Mouse (Mus musculus) frontal cortex, adult 2 months (tissue): ENCODE results near the gene Defb23. TPM values are rescaled to one million over a fixed set of nuclear protein-coding genes. Genes with fewer than 3 reads are reported as not detected.

Experiments used
- DNase-seq, 2 experiments: peaks; one replicate each; pipeline ENCODE4 v3.0.0; 2022; ENCODE audit warnings: low spot score in 1 of 2; ENCODE audit errors: extremely low spot score in 1 of 2
- polyA plus RNA-seq: library from polyadenylated mRNA; depleted of rRNA; stranded (reverse); fragments of >200 nt; gene quantifications from 2 replicates; pipeline ENCODE4 v1.2.3, GENCODE M21; 2012; rRNA removed

Defb23 gene
- not detected in 2 replicates for polyA plus RNA-seq

- DNase-seq = no peak
These were observed at the start of gene Defb23 for GRCm38 (mm10) chr2:152464570-152465150. TSS of gene Defb23 (minus strand) at chr2:152464620.

GRCm38 (mm10) chr2:152511592-152511991 is 47.2 kb upstream of the Defb23 start, which contains the start of gene Defb26:
TSS of gene Defb26 (minus strand) at chr2:152511692.
- no peak for DNase-seq

GRCm38 (mm10) chr2:152503950-152504349 is 39.5 kb upstream of the Defb23 start:
- no peak for DNase-seq

GRCm38 (mm10) chr2:152500863-152501229 is 36.4 kb upstream of the Defb23 start:
- no peak for DNase-seq

GRCm38 (mm10) chr2:152500204-152500862 is 35.9 kb upstream of the Defb23 start:
- peak in 1 of 2 experiments; percentile 8 for DNase-seq

- DNase-seq = no peak
These were observed 33.6 kb upstream of the Defb23 start for GRCm38 (mm10) chr2:152498020-152498419.

- DNase-seq = no peak
These were observed 28.7 kb upstream of the Defb23 start for GRCm38 (mm10) chr2:152493151-152493550.

GRCm38 (mm10) chr2:152490038-152490437 is 25.6 kb upstream of the Defb23 start, which contains the start of gene Defb22:
TSS of gene Defb22 (minus strand) at chr2:152490138.
- no peak for DNase-seq

GRCm38 (mm10) chr2:152487024-152487423 is 22.6 kb upstream of the Defb23 start:
- no peak for DNase-seq

- DNase-seq = no peak
These were observed 17.3 kb upstream of the Defb23 start for GRCm38 (mm10) chr2:152481726-152482125.

- DNase-seq = no peak
These were observed 16.5 kb upstream of the Defb23 start for GRCm38 (mm10) chr2:152480881-152481280.

- no peak for DNase-seq
These were observed 12.3 kb upstream of the Defb23 start, which contains the start of gene Defb20 for GRCm38 (mm10) chr2:152476763-152477162. TSS of gene Defb20 (plus strand) at chr2:152477063.

- DNase-seq = no peak
These were observed 8.0 kb upstream of the Defb23 start for GRCm38 (mm10) chr2:152472434-152472833.

- peak in 1 of 2 experiments; percentile 84 for DNase-seq
These were observed 6.6 kb upstream of the Defb23 start for GRCm38 (mm10) chr2:152470973-152471372.

GRCm38 (mm10) chr2:152459241-152459640 is 5.2 kb downstream of the Defb23 start:
- no peak for DNase-seq

- no peak for DNase-seq
These were observed 12.2 kb downstream of the Defb23 start for GRCm38 (mm10) chr2:152452101-152452781.

GRCm38 (mm10) chr2:152450241-152450640 is 14.2 kb downstream of the Defb23 start:
- DNase-seq = peak in 1 of 2 experiments; percentile 88

- no peak for DNase-seq
These were observed 17.0 kb downstream of the Defb23 start for GRCm38 (mm10) chr2:152447461-152447860.

GRCm38 (mm10) chr2:152446642-152447041 is 17.8 kb downstream of the Defb23 start:
- no peak for DNase-seq

GRCm38 (mm10) chr2:152443281-152443680 is 21.1 kb downstream of the Defb23 start:
- peak in 1 of 2 experiments; percentile 20 for DNase-seq

- DNase-seq = no peak
These were observed 22.1 kb downstream of the Defb23 start for GRCm38 (mm10) chr2:152442322-152442721.
